Mouse (Mus musculus) G1E (cell line): Measurements from ENCODE around the gene Cmip.

ENCODE experiments used
- CTCF ChIP-seq: IDR thresholded peaks from 2 replicates; pipeline ENCODE4 v1.5.1; 2012; ENCODE audit warnings: low read depth, low read length, inconsistent platforms, mixed read lengths
- POLR2AphosphoS5 ChIP-seq: IDR thresholded peaks from 2 replicates; pipeline ENCODE4 v1.6.1; 2012; ENCODE audit warnings: low read depth, low read length, inconsistent platforms; ENCODE audit not compliant: insufficient replicate concordance
- TAL1 ChIP-seq: conservative IDR thresholded peaks from 2 replicates; pipeline ENCODE4 v1.6.1; 2012; ENCODE audit warnings: low read depth, low read length, inconsistent platforms, mixed read lengths

- TF ChIP-seq CTCF: no peak
- no peak for TF ChIP-seq TAL1
- no peak for TF ChIP-seq POLR2AphosphoS5
Measured at GRCm38 (mm10) chr8:117257029-117257820, at the start of gene Cmip.
